Mouse (Mus musculus) CD4-positive naive resting alpha-beta T cell, adult 76 days (primary cell): ENCODE data around the gene AC109138.7. TPM values are rescaled to one million over a fixed set of nuclear protein-coding genes. Genes with fewer than 3 reads are reported as not detected.

Experiments
- total RNA-seq: library from RNA; stranded (reverse); gene quantifications from one replicate; pipeline ENCODE4 v1.2.4, GENCODE M21; 2023

The AC109138.7 gene
- not detected for total RNA-seq

GRCm38 (mm10) chr19:4214071-4214770, at the start of gene AC109138.7, which contains the start of gene Clcf1:
TSS of gene AC109138.7 (plus strand) at chr19:4214357.
TSS of gene Clcf1 (plus strand) at chr19:4214238.

GRCm38 (mm10) chr19:4175368-4175947, 38.7 kb upstream of the AC109138.7 start, which contains the start of gene Carns1:
TSS of gene Carns1 (minus strand) at chr19:4175479.

GRCm38 (mm10) chr19:4190831-4191334, 23.3 kb upstream of the AC109138.7 start, which contains the start of gene Tbc1d10c:
TSS of gene Tbc1d10c (minus strand) at chr19:4191284.

GRCm38 (mm10) chr19:4191528-4192250, 22.5 kb upstream of the AC109138.7 start, which contains the start of gene Ppp1ca:
TSS of gene Ppp1ca (plus strand) at chr19:4192065.

GRCm38 (mm10) chr19:4201291-4201909, 12.8 kb upstream of the AC109138.7 start, which contains the start of gene Rad9a:
TSS of gene Rad9a (minus strand) at chr19:4201662.

GRCm38 (mm10) chr19:4231253-4232185, 17.4 kb downstream of the AC109138.7 start, which contains the start of gene Pold4:
TSS of gene Pold4 (plus strand) at chr19:4231899.

GRCm38 (mm10) chr19:4268566-4269361, 54.6 kb downstream of the AC109138.7 start, which contains the start of gene Ssh3:
TSS of gene Ssh3 (minus strand) at chr19:4269180.

Other genes starting within 250 kb of the AC109138.7 start
- gene Aldh3b2, start 242.0 kb upstream of the AC109138.7 start, total RNA-seq, result not detected
- gene Acy3, start 227.8 kb upstream of the AC109138.7 start, total RNA-seq, result not detected
- not detected for gene Tbx10, start 221.6 kb upstream of the AC109138.7 start, total RNA-seq
- 7.4 TPM for gene Nudt8, start 213.8 kb upstream of the AC109138.7 start, total RNA-seq
- gene Gm49405, start 213.7 kb upstream of the AC109138.7 start, total RNA-seq, result 2.3 TPM
- 2.9 TPM for gene Doc2g, start 211.0 kb upstream of the AC109138.7 start, total RNA-seq
- 84.9 TPM for gene Ndufv1, start 201.6 kb upstream of the AC109138.7 start, total RNA-seq
- 182 TPM for gene Gstp1, start 176.4 kb upstream of the AC109138.7 start, total RNA-seq
- 20.7 TPM for gene Gstp2, start 168.3 kb upstream of the AC109138.7 start, total RNA-seq
- gene Gstp3, start 154.8 kb upstream of the AC109138.7 start, total RNA-seq, result 39.0 TPM
- not detected for gene Cabp2, start 132.8 kb upstream of the AC109138.7 start, total RNA-seq
- gene Cdk2ap2, start 117.2 kb upstream of the AC109138.7 start, total RNA-seq, result 152 TPM
- 266 TPM for gene Pitpnm1, start 114.4 kb upstream of the AC109138.7 start, total RNA-seq
- 149 TPM for gene Aip, start 88.5 kb upstream of the AC109138.7 start, total RNA-seq
- gene Gpr152, start 74.6 kb upstream of the AC109138.7 start, total RNA-seq, result 0.26 TPM
- 0.18 TPM for gene Cabp4, start 70.3 kb upstream of the AC109138.7 start, total RNA-seq
- gene Coro1b, start 65.7 kb upstream of the AC109138.7 start, total RNA-seq, result 121 TPM
- gene Ptprcap, start 60.8 kb upstream of the AC109138.7 start, total RNA-seq, result 209 TPM
- gene Rps6kb2, start 51.0 kb upstream of the AC109138.7 start, total RNA-seq, result 41.0 TPM
- gene Carns1, start 38.9 kb upstream of the AC109138.7 start, total RNA-seq, result 75.2 TPM
- gene Tbc1d10c, start 23.1 kb upstream of the AC109138.7 start, total RNA-seq, result 228 TPM
- 315 TPM for gene Ppp1ca, start 22.3 kb upstream of the AC109138.7 start, total RNA-seq
- gene Rad9a, start 12.7 kb upstream of the AC109138.7 start, total RNA-seq, result 28.3 TPM
- 107 TPM for gene Clcf1, start 119 bp upstream of the AC109138.7 start, total RNA-seq
- gene Pold4, start 17.5 kb downstream of the AC109138.7 start, total RNA-seq, result 56.2 TPM
- gene Ssh3, start 54.8 kb downstream of the AC109138.7 start, total RNA-seq, result 12.9 TPM
- 14.4 TPM for gene Ankrd13d, start 68.8 kb downstream of the AC109138.7 start, total RNA-seq
- 343 TPM for gene Grk2, start 91.9 kb downstream of the AC109138.7 start, total RNA-seq
- 132 TPM for gene Kdm2a, start 183.9 kb downstream of the AC109138.7 start, total RNA-seq
- gene Rhod, start 225.1 kb downstream of the AC109138.7 start, total RNA-seq, result 1.1 TPM